Mouse (Mus musculus) neural tube, embryonic 13.5 days (tissue): ENCODE results near the gene Ank2. TPM values are rescaled to one million over a fixed set of nuclear protein-coding genes. Genes with fewer than 3 reads are reported as not detected.

Experiments
- ATAC-seq: fragments of 200-750 bp; cut with Nextera tagmentation; 2 replicates; pipeline ENCODE4 v1.8.0; 2017; ENCODE audit warnings: low read depth, mild to moderate bottlenecking, moderate TSS enrichment, moderate library complexity
- H3K27ac ChIP-seq: fragments of 300-500 bp; sonication (generic); replicated peaks from 2 replicates; pipeline ENCODE4 v1.5.1; 2015; ENCODE audit warnings: moderate library complexity, mild to moderate bottlenecking, inconsistent platforms
- H3K27me3 ChIP-seq: fragments of 300-500 bp; sonication (generic); 2 replicates; pipeline ENCODE4 v1.6.1; 2015; ENCODE audit warnings: mild to moderate bottlenecking, inconsistent platforms
- H3K36me3 ChIP-seq: fragments of 300-500 bp; sonication (generic); 2 replicates; pipeline ENCODE4 v1.6.1; 2015; ENCODE audit warnings: mild to moderate bottlenecking, inconsistent platforms
- H3K4me1 ChIP-seq: fragments of 300-500 bp; sonication (generic); replicated peaks from 2 replicates; pipeline ENCODE4 v1.6.1; 2015; ENCODE audit warnings: inconsistent platforms
- H3K4me2 ChIP-seq: fragments of 300-500 bp; sonication (generic); 2 replicates; pipeline ENCODE4 v1.6.1; 2015; ENCODE audit warnings: inconsistent platforms, mild to moderate bottlenecking, moderate library complexity
- H3K4me3 ChIP-seq: fragments of 300-500 bp; sonication (generic); 2 replicates; pipeline ENCODE4 v1.5.1; 2015; ENCODE audit warnings: mild to moderate bottlenecking, inconsistent platforms
- H3K9ac ChIP-seq: fragments of 300-500 bp; sonication (generic); 2 replicates; pipeline ENCODE4 v1.6.1; 2015; ENCODE audit warnings: moderate library complexity, mild to moderate bottlenecking, inconsistent platforms
- H3K9me3 ChIP-seq: fragments of 300-500 bp; sonication (generic); 2 replicates; pipeline ENCODE4 v1.6.1; 2016; ENCODE audit warnings: inconsistent platforms
- WGBS: fragments of 180-500 bp; shearing (Covaris S2); methylation state at CpG from one replicate; pipeline ENCODE4 v1.1.7; 2015; 5-methylcytosine and 5-hydroxymethylcytosine counted together
- polyA plus RNA-seq: library from polyadenylated mRNA; unstranded; fragments of >200 nt; fragmentation: Nextera tagmentation; extraction: Ambion mirVana; gene quantifications from 2 replicates; pipeline ENCODE4 v1.2.1, GENCODE M21; 2015

Gene Ank2
- polyA plus RNA-seq, 1 experiment from 2014 or later: 119 TPM

GRCm38 (mm10) chr3:127013976-127014375, 485.2 kb downstream of the Ank2 start:
- no peak overlapping the region for H3K4me2 ChIP-seq
- no peak overlapping the region for H3K4me3 ChIP-seq
- no peaks in the 10 kb centered on the region for H3K9me3 ChIP-seq
- peaks cover 69% of the 10 kb centered on the region for H3K36me3 ChIP-seq
- H3K27ac ChIP-seq: no peak overlapping the region
- H3K27me3 ChIP-seq: no peaks in the 10 kb centered on the region
- no peaks in the 10 kb centered on the region for H3K4me1 ChIP-seq
- no peak overlapping the region for H3K9ac ChIP-seq
- WGBS: 78% methylated on average over 4 of the region's 4 CpGs
- no peak for ATAC-seq

GRCm38 (mm10) chr3:127012525-127012924, 486.6 kb downstream of the Ank2 start:
- Histone ChIP-seq H3K36me3 (peaks cover 84% of the 10 kb centered on the region), H3K4me3 (no peak overlapping the region), H3K4me1 (no peaks in the 10 kb centered on the region), H3K27ac (no peak overlapping the region), H3K9ac (no peak overlapping the region), H3K27me3 (no peaks in the 10 kb centered on the region), H3K9me3 (no peaks in the 10 kb centered on the region), H3K4me2 (no peak overlapping the region)
- peak; percentile 47 for ATAC-seq
- WGBS: 46% methylated on average over 8 of the region's 8 CpGs

GRCm38 (mm10) chr3:127005898-127006673, 493.1 kb downstream of the Ank2 start:
- peaks cover 78% of the 10 kb centered on the region for H3K36me3 ChIP-seq
- H3K4me3 ChIP-seq: no peak overlapping the region
- 91% methylated on average over 9 of the region's 9 CpGs for WGBS
- no peaks in the 10 kb centered on the region for H3K4me1 ChIP-seq
- 0 out of 2 replicates have a peak, but pooled peaks have one; percentile 30 for ATAC-seq
- H3K27ac ChIP-seq: no peak overlapping the region
- H3K9me3 ChIP-seq: no peaks in the 10 kb centered on the region
- no peak overlapping the region for H3K9ac ChIP-seq
- no peaks in the 10 kb centered on the region for H3K27me3 ChIP-seq
- no peak overlapping the region for H3K4me2 ChIP-seq

GRCm38 (mm10) chr3:127004860-127005633, 494.1 kb downstream of the Ank2 start:
- WGBS: 77% methylated on average over 9 of the region's 9 CpGs
- Histone ChIP-seq H3K27me3 (no peaks in the 10 kb centered on the region), H3K4me3 (no peak overlapping the region), H3K36me3 (peaks cover 68% of the 10 kb centered on the region), H3K4me1 (no peaks in the 10 kb centered on the region), H3K27ac (no peak overlapping the region), H3K4me2 (no peak overlapping the region), H3K9me3 (no peaks in the 10 kb centered on the region), H3K9ac (no peak overlapping the region)
- ATAC-seq: peak; percentile 35

GRCm38 (mm10) chr3:127003946-127004345, 495.2 kb downstream of the Ank2 start:
- peaks cover 57% of the 10 kb centered on the region for H3K36me3 ChIP-seq
- H3K4me3 ChIP-seq: no peak overlapping the region
- WGBS: 96% methylated on average over 11 of the region's 11 CpGs
- no peak overlapping the region for H3K9ac ChIP-seq
- H3K4me1 ChIP-seq: peaks cover 6% of the 10 kb centered on the region
- no peak overlapping the region for H3K27ac ChIP-seq
- no peaks in the 10 kb centered on the region for H3K27me3 ChIP-seq
- no peak overlapping the region for H3K4me2 ChIP-seq
- H3K9me3 ChIP-seq: no peaks in the 10 kb centered on the region
- ATAC-seq: no peak

- peaks cover 45% of the 10 kb centered on the region for H3K4me1 ChIP-seq
Measured at GRCm38 (mm10) chr3:126998742-126999112, 500.4 kb downstream of the Ank2 start.

GRCm38 (mm10) chr3:126998008-126998741, 501.0 kb downstream of the Ank2 start:
- Histone ChIP-seq H3K27ac (peak overlapping the region; percentile 83), H3K27me3 (no peaks in the 10 kb centered on the region), H3K4me3 (peak overlapping the region; percentile 18), H3K9ac (peak overlapping the region; percentile 41; the same call in 1 of the 2 replicates), H3K36me3 (peaks cover 13% of the 10 kb centered on the region), H3K4me1 (peaks cover 49% of the 10 kb centered on the region), H3K4me2 (peak overlapping the region; percentile 51), H3K9me3 (no peaks in the 10 kb centered on the region)
- peak; percentile 90 for ATAC-seq
- WGBS: 5% methylated on average over 12 of the region's 12 CpGs

More at GRCm38 (mm10) chr3:126998742-126999112, 500.4 kb downstream of the Ank2 start:
- peak overlapping the region; percentile 18 for H3K4me3 ChIP-seq
- H3K4me2 ChIP-seq: peak overlapping the region; percentile 51
- no peaks in the 10 kb centered on the region for H3K9me3 ChIP-seq
- H3K36me3 ChIP-seq: peaks cover 17% of the 10 kb centered on the region
- H3K27me3 ChIP-seq: no peaks in the 10 kb centered on the region
- H3K27ac ChIP-seq: peak overlapping the region; percentile 83
- peak; percentile 52 for ATAC-seq
- H3K9ac ChIP-seq: 0 out of 2 replicates have a peak overlapping the region, but pooled peaks have one; percentile 41
- 4% methylated on average over 7 of the region's 8 CpGs for WGBS

- peaks cover 49% of the 10 kb centered on the region for H3K4me1 ChIP-seq
- peak overlapping the region; percentile 83 for H3K27ac ChIP-seq
- peak; percentile 54 for ATAC-seq
- peak overlapping the region; percentile 51 for H3K4me2 ChIP-seq
- 4% methylated on average over 17 of the region's 17 CpGs for WGBS
- peaks cover 6% of the 10 kb centered on the region for H3K36me3 ChIP-seq
- H3K4me3 ChIP-seq: peak overlapping the region; percentile 18
- H3K9me3 ChIP-seq: no peaks in the 10 kb centered on the region
- no peak overlapping the region; the same call in 1 of the 2 replicates for H3K9ac ChIP-seq
- no peaks in the 10 kb centered on the region for H3K27me3 ChIP-seq
Measured at GRCm38 (mm10) chr3:126997391-126998007, 501.7 kb downstream of the Ank2 start.

- Histone ChIP-seq H3K36me3 (peaks cover under 1% of the 10 kb centered on the region; the same call in 1 of the 2 replicates), H3K4me2 (peak overlapping the region; percentile 51), H3K27ac (peak overlapping the region; percentile 83), H3K27me3 (no peaks in the 10 kb centered on the region), H3K4me1 (peaks cover 49% of the 10 kb centered on the region), H3K9me3 (no peaks in the 10 kb centered on the region), H3K4me3 (no peak overlapping the region), H3K9ac (no peak overlapping the region)
- no peak for ATAC-seq
- whole genome bisulfite sequencing: 29% methylated on average over 8 of the region's 8 CpGs
Measured at GRCm38 (mm10) chr3:126996721-126997120, 502.4 kb downstream of the Ank2 start.

GRCm38 (mm10) chr3:126995970-126996369, 503.2 kb downstream of the Ank2 start:
- no peak for ATAC-seq
- H3K27ac ChIP-seq: no peak overlapping the region
- WGBS: 67% methylated on average over 4 of the region's 4 CpGs
- no peak overlapping the region for H3K4me2 ChIP-seq
- H3K4me1 ChIP-seq: peaks cover 49% of the 10 kb centered on the region
- H3K4me3 ChIP-seq: no peak overlapping the region
- no peaks in the 10 kb centered on the region for H3K27me3 ChIP-seq
- no peak overlapping the region for H3K9ac ChIP-seq
- no peaks in the 10 kb centered on the region for H3K9me3 ChIP-seq
- H3K36me3 ChIP-seq: no peaks in the 10 kb centered on the region

- Histone ChIP-seq H3K4me1 (peaks cover 45% of the 10 kb centered on the region), H3K4me3 (no peak overlapping the region), H3K27me3 (no peaks in the 10 kb centered on the region), H3K27ac (peak overlapping the region; percentile 59; the same call in 1 of the 2 replicates), H3K9ac (no peak overlapping the region), H3K36me3 (0 out of 2 replicates have a peak, but pooled peaks cover 8% of the 10 kb centered on the region), H3K9me3 (no peaks in the 10 kb centered on the region), H3K4me2 (no peak overlapping the region)
- no peak for ATAC-seq
- WGBS: 22% methylated on average over 7 of the region's 7 CpGs
Measured at GRCm38 (mm10) chr3:126994149-126994548, 505.0 kb downstream of the Ank2 start.
